Mouse (Mus musculus) embryonic facial prominence, embryonic 15.5 days (tissue): ENCODE results near the gene Rbm31y. TPM values are rescaled to one million over a fixed set of nuclear protein-coding genes. Genes with fewer than 3 reads are reported as not detected.
"Not testable (repeated sequence)": the region's sequence is repeated elsewhere in the genome, so short reads cannot be mapped to it uniquely, and the experiment has no call there.

Source experiments
- ATAC-seq: fragments of 200-750 bp; cut with Nextera tagmentation; 2 replicates; pipeline ENCODE4 v1.8.0; 2017; ENCODE audit warnings: low read depth, moderate TSS enrichment; ENCODE audit not compliant: insufficient number of reproducible peaks, low FRiP score, low TSS enrichment
- H3K27ac ChIP-seq: fragments of 300-500 bp; sonication (generic); replicated peaks from 2 replicates; pipeline ENCODE4 v1.5.1; 2015; ENCODE audit warnings: mild to moderate bottlenecking, inconsistent platforms
- H3K27me3 ChIP-seq: fragments of 300-500 bp; sonication (generic); 2 replicates; pipeline ENCODE4 v1.6.1; 2015; ENCODE audit warnings: inconsistent platforms
- H3K36me3 ChIP-seq: fragments of 300-500 bp; sonication (generic); 2 replicates; pipeline ENCODE4 v1.6.1; 2015; ENCODE audit warnings: mild to moderate bottlenecking, inconsistent platforms
- H3K4me1 ChIP-seq: fragments of 300-500 bp; sonication (generic); 2 replicates; pipeline ENCODE4 v1.6.1; 2015; ENCODE audit warnings: inconsistent platforms
- H3K4me2 ChIP-seq: fragments of 300-500 bp; sonication (generic); replicated peaks from 2 replicates; pipeline ENCODE4 v1.6.1; 2015; ENCODE audit warnings: mild to moderate bottlenecking, inconsistent platforms
- H3K4me3 ChIP-seq: fragments of 300-500 bp; sonication (generic); replicated peaks from 2 replicates; pipeline ENCODE4 v1.5.1; 2015; ENCODE audit warnings: mild to moderate bottlenecking, inconsistent platforms
- H3K9ac ChIP-seq: fragments of 300-500 bp; sonication (generic); 2 replicates; pipeline ENCODE4 v1.6.1; 2015; ENCODE audit warnings: inconsistent platforms
- H3K9me3 ChIP-seq: fragments of 300-500 bp; sonication (generic); replicated peaks from 2 replicates; pipeline ENCODE4 v1.6.1; 2016; ENCODE audit warnings: inconsistent platforms
- WGBS: fragments of 180-500 bp; shearing (Covaris S2); methylation state at CpG from one replicate; pipeline ENCODE4 v1.1.7; 2015; 5-methylcytosine and 5-hydroxymethylcytosine counted together
- polyA plus RNA-seq: library from polyadenylated mRNA; unstranded; fragments of >200 nt; fragmentation: Nextera tagmentation; extraction: Ambion mirVana; gene quantifications from 2 replicates; pipeline ENCODE4 v1.2.1, GENCODE M21; 2015

Gene Rbm31y
- polyA plus RNA-seq = not detected in 2 replicates

DNA sequence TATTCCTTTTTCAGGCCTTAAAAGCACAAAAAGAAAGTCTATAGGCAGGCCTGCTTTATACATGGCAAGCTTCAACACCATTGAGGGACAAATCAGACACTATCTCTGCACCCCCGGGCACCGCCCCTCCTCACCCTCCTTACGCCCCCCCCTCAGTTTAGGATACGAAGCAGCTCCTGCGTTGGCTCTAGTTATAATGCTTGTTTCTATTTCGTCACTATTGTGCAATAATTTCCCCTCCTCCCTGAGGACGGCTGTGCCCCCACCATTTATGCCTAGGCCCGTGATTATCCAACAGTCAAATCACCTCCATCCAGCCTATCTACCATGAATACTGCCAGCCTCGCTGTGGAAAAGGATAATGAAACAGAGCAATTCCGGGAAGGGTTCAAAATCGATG lies at the start of gene Rbm31y:
Rbm31y (plus strand) TSS at position 301 of the 400 bp plus-strand sequence.
- not testable (repeated sequence) for H3K9me3 ChIP-seq, H3K27ac ChIP-seq, H3K4me3 ChIP-seq, H3K4me2 ChIP-seq, H3K4me1 ChIP-seq, H3K36me3 ChIP-seq, ATAC-seq, H3K9ac ChIP-seq, H3K27me3 ChIP-seq
- no CpG with 5 or more reads among the region's 11 CpGs for WGBS
